Mouse (Mus musculus) myocyte (in vitro differentiated cells): ENCODE results near the gene Tmed1.

ENCODE experiments used
- SRF ChIP-seq: IDR thresholded peaks from one replicate; pipeline ENCODE4 v1.6.1; 2011; ENCODE audit warnings: low read depth; ENCODE audit not compliant: control insufficient read depth, insufficient read length
- TCF12 ChIP-seq: IDR thresholded peaks from one replicate; pipeline ENCODE4 v1.6.1; 2011; ENCODE audit warnings: mild to moderate bottlenecking, control low read depth; ENCODE audit not compliant: poor library complexity, insufficient read depth, severe bottlenecking

DNA sequence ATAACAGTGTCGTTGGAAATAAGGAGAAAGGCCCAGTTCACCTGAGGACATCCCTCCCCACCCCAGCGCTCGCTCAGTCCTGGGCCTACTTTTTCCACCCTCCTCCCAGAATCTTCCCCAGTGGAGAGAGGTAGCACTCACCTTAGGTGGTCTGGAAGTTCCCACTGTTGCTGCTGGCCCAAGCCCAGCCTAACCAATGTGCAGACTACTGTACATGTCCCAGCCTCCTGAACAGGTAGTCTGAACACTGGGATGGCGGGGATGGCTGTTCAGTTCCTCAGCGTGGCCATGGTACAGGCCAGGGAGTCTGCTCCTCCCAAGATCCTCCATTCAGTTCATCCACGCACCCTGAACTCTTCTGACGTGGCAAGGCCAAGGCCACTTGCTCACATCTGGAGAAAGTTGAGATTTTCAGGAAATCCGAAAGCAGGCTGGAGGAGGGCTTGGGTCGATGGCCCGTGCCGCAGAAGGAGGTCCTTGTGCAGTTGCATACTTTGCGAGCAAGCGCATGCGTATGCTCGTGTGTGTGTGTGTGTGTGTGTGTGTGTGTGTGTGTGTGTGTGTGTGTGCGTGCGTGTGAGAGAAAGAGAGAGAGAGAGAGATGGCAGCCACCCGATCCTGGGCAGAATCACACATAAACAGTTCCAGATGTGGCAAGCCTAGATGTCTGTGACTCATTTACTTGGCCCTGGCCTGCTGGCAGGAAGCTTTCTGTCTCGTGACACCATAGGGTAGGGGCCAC, 13.6 kb downstream of the Tmed1 start:
- TF ChIP-seq TCF12 = peak; percentile 36
- TF ChIP-seq SRF = no peak
